Mouse (Mus musculus) ovary, adult 10 weeks (tissue): Measurements from ENCODE around the gene Brap. TPM values are rescaled to one million over a fixed set of nuclear protein-coding genes. Genes with fewer than 3 reads are reported as not detected.

Experiments used
- polyA plus RNA-seq: library from polyadenylated mRNA; stranded (reverse); fragments of 350-450 nt; fragmentation: Illumina TruSeq; extraction: RNeasy Lipid Tissue Mini Kit (QIAGEN cat#74804); gene quantifications from one replicate; pipeline ENCODE4 v1.2.3, GENCODE M21; 2014

Brap gene
- 29.4 TPM for polyA plus RNA-seq

GRCm38 (mm10) chr5:121660059-121660896 is at the start of gene Brap, which contains the start of gene Acad10:
Gene Brap (plus strand): TSS chr5:121660563.
Gene Acad10 (minus strand): TSS chr5:121660514.

GRCm38 (mm10) chr5:121618592-121619513 is 41.5 kb upstream of the Brap start, which contains the start of gene Acad12:
Gene Acad12 (minus strand): TSS chr5:121618938.

GRCm38 (mm10) chr5:121711174-121711927 is 51.0 kb downstream of the Brap start, which contains the start of gene Atxn2:
Gene Atxn2 (plus strand): TSS chr5:121711337.

Other genes with a start within 250 kb of the Brap start
- not detected for gene Tmem116, start 208.7 kb upstream of the Brap start, polyA plus RNA-seq
- 10.5 TPM for gene Erp29, start 208.1 kb upstream of the Brap start, polyA plus RNA-seq
- gene Adam1b, start 157.1 kb upstream of the Brap start, polyA plus RNA-seq: not detected
- gene Adam1a, start 115.1 kb upstream of the Brap start, polyA plus RNA-seq: 2.5 TPM
- gene Gm42878, start 115.1 kb upstream of the Brap start, polyA plus RNA-seq: not detected
- gene Mapkapk5, start 114.7 kb upstream of the Brap start, polyA plus RNA-seq: 36.1 TPM
- 4.9 TPM for gene Aldh2, start 66.7 kb upstream of the Brap start, polyA plus RNA-seq
- 3.5 TPM for gene Acad12, start 41.6 kb upstream of the Brap start, polyA plus RNA-seq
- gene Acad10, start within 50 bp of the Brap start, polyA plus RNA-seq: 0.88 TPM
- 268 TPM for gene Atxn2, start 50.8 kb downstream of the Brap start, polyA plus RNA-seq
- gene Sh2b3, start 177.1 kb downstream of the Brap start, polyA plus RNA-seq: 8.7 TPM
- not detected for gene Pheta1, start 188.4 kb downstream of the Brap start, polyA plus RNA-seq